Mouse (Mus musculus) CH12.LX (cell line): ENCODE data around the gene Gm11567. TPM values are rescaled to one million over a fixed set of nuclear protein-coding genes. Genes with fewer than 3 reads are reported as not detected.
"Not testable (repeated sequence)": the region's sequence is repeated elsewhere in the genome, so short reads cannot be mapped to it uniquely, and the experiment has no call there.

ENCODE experiments used
- DNase-seq: peaks from one replicate; pipeline ENCODE4 v3.0.0-alpha.2; 2013; ENCODE audit errors: extremely low read depth
- H3K27ac ChIP-seq: 2 replicates; pipeline ENCODE4 v1.5.1; 2012; ENCODE audit warnings: low read depth, mild to moderate bottlenecking, control low read depth, moderate library complexity; ENCODE audit not compliant: insufficient read depth
- H3K27me3 ChIP-seq: replicated peaks from 2 replicates; pipeline ENCODE3; 2012; ENCODE audit warnings: inconsistent platforms
- H3K36me3 ChIP-seq, 2 experiments: replicated peaks in 1 of 2; 2 replicates each; pipeline versions ENCODE3 to v1.6.1; 2012; ENCODE audit warnings: inconsistent platforms in 1 of 2, low read length in 1 of 2, mild to moderate bottlenecking in 1 of 2, mixed read lengths in 1 of 2, moderate library complexity in 1 of 2; ENCODE audit not compliant: control insufficient read depth in 1 of 2, insufficient read depth in 1 of 2
- H3K4me1 ChIP-seq, 2 experiments: 2 replicates each; pipeline ENCODE4 v1.6.1; 2012; ENCODE audit warnings: inconsistent platforms in 1 of 2, moderate library complexity in 1 of 2; ENCODE audit not compliant: insufficient read depth in 2 of 2, control insufficient read depth in 1 of 2
- H3K4me2 ChIP-seq: 2 replicates; pipeline ENCODE4 v1.6.1; 2012; ENCODE audit warnings: low read depth, mild to moderate bottlenecking, control low read depth; ENCODE audit not compliant: poor library complexity, insufficient read depth, severe bottlenecking
- H3K4me3 ChIP-seq, 3 experiments: fragments of 150-350 bp in 1 of 3; sonication (generic) in 1 of 3; replicated peaks in 1 of 3; 2 replicates each; pipeline versions ENCODE3 to v1.5.1; 2011 to 2012; ENCODE audit warnings: low read depth in 2 of 3, low read length in 2 of 3, mild to moderate bottlenecking in 2 of 3, moderate library complexity in 2 of 3, control low read depth in 1 of 3, improper control_type of control experiment in 1 of 3, inconsistent platforms in 1 of 3, mixed read lengths in 1 of 3; ENCODE audit not compliant: poor library complexity in 1 of 3
- H3K79me2 ChIP-seq: replicated peaks from 2 replicates; pipeline ENCODE4 v1.6.1; 2012; ENCODE audit warnings: mild to moderate bottlenecking, moderate library complexity; ENCODE audit not compliant: control insufficient read depth, poor library complexity, insufficient read depth, severe bottlenecking; ENCODE audit errors: extremely low read depth
- H3K9ac ChIP-seq: 2 replicates; pipeline ENCODE4 v1.6.1; 2012; ENCODE audit warnings: low read depth, mild to moderate bottlenecking, control low read depth, moderate library complexity; ENCODE audit not compliant: insufficient read depth
- H3K9me3 ChIP-seq: replicated peaks from 2 replicates; pipeline ENCODE3; 2012; ENCODE audit warnings: low read length, inconsistent platforms, mixed read lengths
- E2F4 ChIP-seq: IDR thresholded peaks from 2 replicates; pipeline ENCODE4 v1.6.1; 2011; ENCODE audit warnings: low read depth, low read length, improper control_type of control experiment; ENCODE audit not compliant: insufficient replicate concordance
- ELF1 ChIP-seq: IDR thresholded peaks from 2 replicates; pipeline ENCODE4 v1.6.1; 2014; ENCODE audit warnings: low read depth, mild to moderate bottlenecking, inconsistent platforms, low read length, improper control_type of control experiment
- EP300 ChIP-seq: IDR thresholded peaks from 2 replicates; pipeline ENCODE4 v1.6.1; 2011; ENCODE audit warnings: low read length, improper control_type of control experiment
- ETS1 ChIP-seq: conservative IDR thresholded peaks from 2 replicates; pipeline ENCODE4 v1.6.1; 2012; ENCODE audit warnings: low read depth, mild to moderate bottlenecking, inconsistent platforms, low read length, improper control_type of control experiment, moderate library complexity
- GABPA ChIP-seq: IDR thresholded peaks from 2 replicates; pipeline ENCODE4 v1.6.1; 2012; ENCODE audit warnings: low read depth, low read length, improper control_type of control experiment, inconsistent platforms; ENCODE audit not compliant: insufficient replicate concordance
- HCFC1 ChIP-seq: IDR thresholded peaks from 2 replicates; pipeline ENCODE4 v1.6.1; 2012; ENCODE audit warnings: low read depth, mild to moderate bottlenecking, inconsistent platforms, low read length, improper control_type of control experiment
- IRF4 ChIP-seq: IDR thresholded peaks from 2 replicates; pipeline ENCODE4 v1.6.1; 2014; ENCODE audit warnings: low read depth, mild to moderate bottlenecking, inconsistent platforms, low read length, improper control_type of control experiment
- JUND ChIP-seq: conservative IDR thresholded peaks from 2 replicates; pipeline ENCODE4 v1.6.1; 2011; ENCODE audit warnings: low read depth, low read length, improper control_type of control experiment
- KAT2A ChIP-seq: IDR thresholded peaks from 2 replicates; pipeline ENCODE4 v1.6.1; 2012; ENCODE audit warnings: low read length, improper control_type of control experiment, inconsistent platforms; ENCODE audit not compliant: insufficient replicate concordance
- MAX ChIP-seq: IDR thresholded peaks from 2 replicates; pipeline ENCODE4 v1.6.1; 2011; ENCODE audit warnings: low read length, improper control_type of control experiment
- MEF2A ChIP-seq: IDR thresholded peaks from 2 replicates; pipeline ENCODE4 v1.6.1; 2014; ENCODE audit warnings: low read depth, mild to moderate bottlenecking, inconsistent platforms, low read length, improper control_type of control experiment, borderline replicate concordance
- MXI1 ChIP-seq: IDR thresholded peaks from 2 replicates; pipeline ENCODE4 v1.6.1; 2011; ENCODE audit warnings: mild to moderate bottlenecking, low read depth, low read length, improper control_type of control experiment
- MYC ChIP-seq: IDR thresholded peaks from 2 replicates; pipeline ENCODE4 v1.6.1; 2011; ENCODE audit warnings: low read depth, mild to moderate bottlenecking, improper control_type of control experiment, low read length
- NELFE ChIP-seq: IDR thresholded peaks from 2 replicates; pipeline ENCODE4 v1.6.1; 2011; ENCODE audit warnings: low read depth, low read length, improper control_type of control experiment
- NRF1 ChIP-seq: IDR thresholded peaks from 2 replicates; pipeline ENCODE4 v1.6.1; 2014; ENCODE audit warnings: low read depth, mild to moderate bottlenecking, inconsistent platforms, low read length, improper control_type of control experiment, moderate library complexity
- PAX5 ChIP-seq: IDR thresholded peaks from 2 replicates; pipeline ENCODE4 v1.6.1; 2012; ENCODE audit warnings: low read length, inconsistent platforms, mixed read lengths
- POLR2A ChIP-seq: IDR thresholded peaks from 2 replicates; pipeline ENCODE4 v1.6.1; 2011; ENCODE audit warnings: low read depth, mild to moderate bottlenecking, improper control_type of control experiment, low read length
- RAD21 ChIP-seq: IDR thresholded peaks from 2 replicates; pipeline ENCODE4 v1.6.1; 2011; ENCODE audit warnings: low read depth, mild to moderate bottlenecking, low read length, improper control_type of control experiment, moderate library complexity
- TBP ChIP-seq: conservative IDR thresholded peaks from 2 replicates; pipeline ENCODE4 v1.6.1; 2011; ENCODE audit warnings: low read depth, low read length, improper control_type of control experiment
- TCF12 ChIP-seq: IDR thresholded peaks from 2 replicates; pipeline ENCODE4 v1.6.1; 2014; ENCODE audit warnings: low read depth, mild to moderate bottlenecking, inconsistent platforms, low read length, improper control_type of control experiment
- dilution Hi-C: fragments of 300-500 bp; cut with MboI; formaldehyde crosslinking; loops from 2 replicates; pipeline ENCODE4 v1.14.3; 2020; ENCODE audit warnings: low sequenced_read_pairs; ENCODE audit not compliant: extremely low pct_unique_long_range_greater_than_20kb, extremely low pct_ligation_motif_present
- in situ Hi-C: fragments of 300-500 bp; cut with MboI; formaldehyde crosslinking; loops from 3 replicates; pipeline ENCODE4 v1.14.3; 2019; ENCODE audit warnings: low sequenced_read_pairs, low pct_ligation_motif_present, low pct_unique_long_range_greater_than_20kb, mixed read lengths
- polyA plus RNA-seq: library from polyadenylated mRNA; unstranded; fragments of >175 nt; gene quantifications from 2 replicates; pipeline ENCODE4 v1.2.1, GENCODE M21; 2012; ENCODE audit warnings: low read depth; ENCODE audit not compliant: insufficient read length
- total RNA-seq, 2 experiments: library from RNA; depleted of rRNA; stranded (reverse); fragments of 300-350 nt in 1 of 2; fragments of >200 nt in 1 of 2; gene quantifications; 2 replicates each; pipeline ENCODE4 v1.2.3; 2012 to 2014

Gm11567 gene
- total and polyA plus RNA-seq, 3 experiments, result not detected

DNA sequence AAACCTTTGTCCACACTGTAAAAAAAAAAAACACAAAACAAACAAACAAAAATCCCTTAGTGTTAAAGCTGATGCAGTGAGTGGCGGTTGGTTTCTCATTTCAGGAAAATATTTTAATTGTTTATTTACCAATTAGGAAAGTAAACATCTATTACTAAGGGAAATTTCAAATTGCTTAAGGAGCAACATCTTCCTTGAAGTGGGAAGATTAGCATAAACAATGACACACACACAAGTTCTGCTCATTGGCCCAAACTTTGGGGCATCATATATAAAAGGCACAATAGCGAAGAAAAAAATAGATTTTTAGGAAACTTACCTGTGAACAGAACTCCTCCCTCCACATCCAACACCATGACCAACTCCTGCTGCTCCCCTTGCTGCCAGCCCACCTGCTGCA is 21.4 kb upstream of the Gm11567 start, which contains the start of gene Gm11568:
Gm11568 (plus strand) TSS at position 301 of the 400 bp plus-strand sequence.
- peaks cover 63% of the 10 kb centered on the region for H3K27me3 ChIP-seq
- DNase-seq, result no peak
- no peaks in the 10 kb centered on the region for H3K9me3 ChIP-seq
- H3K9ac ChIP-seq, result no peak within 1 kb of the TSS
- H3K36me3 ChIP-seq, result no peaks in the 10 kb centered on the region
- H3K4me1 ChIP-seq, result no peaks in the 10 kb centered on the region
- dilution Hi-C loops, result no loop called here
- no peak within 1 kb of the TSS for H3K4me3 ChIP-seq
- TF ChIP-seq TCF12 (no peak), HCFC1 (no peak), IRF4 (no peak), KAT2A (no peak), GABPA (no peak), ETS1 (no peak), MAX (no peak), TBP (no peak), POLR2A (no peak), NELFE (no peak), EP300 (no peak), MXI1 (no peak), NRF1 (no peak)
- no peaks in the 10 kb centered on the region for H3K79me2 ChIP-seq
- in situ Hi-C loops, result no loop called here
- no peak within 1 kb of the TSS for H3K4me2 ChIP-seq
- H3K27ac ChIP-seq, result no peak within 1 kb of the TSS

DNA sequence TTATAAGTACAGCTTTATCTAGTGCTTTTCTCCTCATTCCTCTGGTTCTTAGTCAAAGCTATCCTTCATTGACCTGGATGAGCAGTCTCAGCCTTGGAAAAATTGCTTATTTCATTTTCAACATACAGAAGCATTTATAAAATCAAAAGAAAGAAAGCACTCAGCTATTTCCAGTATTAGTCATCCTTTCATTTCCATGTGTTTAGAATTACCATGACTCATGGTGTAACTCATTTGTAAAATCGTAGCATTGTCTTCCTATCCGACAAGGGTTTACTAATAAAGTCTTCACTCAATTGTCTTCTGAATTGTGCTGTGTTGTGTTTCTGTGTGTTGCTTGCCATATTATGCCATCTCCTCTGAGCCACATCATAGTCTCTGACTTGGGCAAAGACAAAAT is 20.2 kb upstream of the Gm11567 start:
- no peak for DNase-seq
- Histone ChIP-seq H3K27me3 (peaks cover 64% of the 10 kb centered on the region), H3K36me3 (no peaks in the 10 kb centered on the region), H3K9me3 (no peaks in the 10 kb centered on the region), H3K4me3 (no peak overlapping the region), H3K4me1 (no peaks in the 10 kb centered on the region), H3K4me2 (no peak overlapping the region), H3K79me2 (no peaks in the 10 kb centered on the region), H3K9ac (no peak overlapping the region), H3K27ac (no peak overlapping the region)
- dilution Hi-C loops, result no loop called here
- TF ChIP-seq TCF12 (no peak), ELF1 (no peak), E2F4 (no peak), MYC (no peak), ETS1 (no peak), MEF2A (no peak), JUND (no peak), RAD21 (no peak), PAX5 (no peak)
- in situ Hi-C loops, result no loop called here

DNA sequence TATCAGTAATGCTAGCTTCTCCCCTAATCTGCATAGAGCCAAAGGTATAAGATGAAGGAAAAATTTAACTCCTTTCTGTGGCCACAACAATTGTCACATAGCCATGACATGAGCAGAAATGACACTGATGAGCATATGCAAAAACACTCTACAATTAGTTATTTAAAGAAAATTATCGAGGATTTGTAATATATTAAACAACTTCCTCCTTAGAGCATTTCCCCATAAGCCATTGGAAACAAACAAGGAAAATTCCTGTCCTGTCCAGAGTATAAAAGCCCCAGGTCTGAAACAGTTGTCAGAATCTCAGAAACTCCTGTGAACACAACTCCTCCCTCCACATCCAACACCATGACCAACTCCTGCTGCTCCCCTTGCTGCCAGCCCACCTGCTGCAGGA is 14.8 kb upstream of the Gm11567 start, which contains the start of gene Gm11559:
Gm11559 (plus strand) TSS at position 301 of the 400 bp plus-strand sequence.
- H3K4me1 ChIP-seq, H3K4me2 ChIP-seq, in situ Hi-C loops, H3K36me3 ChIP-seq, H3K9me3 ChIP-seq, DNase-seq, H3K4me3 ChIP-seq, H3K79me2 ChIP-seq, H3K9ac ChIP-seq, dilution Hi-C loops, H3K27ac ChIP-seq: not testable (repeated sequence)
- peaks cover 61% of the 10 kb centered on the region for H3K27me3 ChIP-seq

DNA sequence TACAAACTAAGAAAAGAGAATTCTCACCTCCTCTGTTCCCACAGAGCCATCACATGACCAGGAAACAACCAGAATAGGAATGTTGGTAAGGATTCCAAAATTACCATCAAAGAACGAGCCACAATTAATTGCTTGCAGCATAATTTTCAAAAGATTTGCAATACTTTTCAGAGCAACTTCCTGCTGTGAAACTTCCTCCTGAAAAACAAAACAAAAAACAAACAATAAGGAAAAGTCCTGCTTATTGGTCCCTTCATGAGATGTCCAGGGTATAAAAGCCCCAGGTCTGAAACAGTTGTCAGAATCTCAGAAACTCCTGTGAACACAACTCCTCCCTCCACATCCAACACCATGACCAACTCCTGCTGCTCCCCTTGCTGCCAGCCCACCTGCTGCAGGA is 5.9 kb upstream of the Gm11567 start, which contains the start of gene Krtap9-1:
Krtap9-1 (plus strand) TSS at position 301 of the 400 bp plus-strand sequence.
- dilution Hi-C loops, H3K9ac ChIP-seq, in situ Hi-C loops, H3K27ac ChIP-seq, H3K36me3 ChIP-seq, H3K4me3 ChIP-seq, H3K79me2 ChIP-seq, H3K4me2 ChIP-seq, H3K4me1 ChIP-seq, DNase-seq, H3K9me3 ChIP-seq: not testable (repeated sequence)
- H3K27me3 ChIP-seq, result peaks cover 65% of the 10 kb centered on the region
